Mouse (Mus musculus): ENCODE data around the gene Olfr1500.
"Not testable (repeated sequence)": the region's sequence is repeated elsewhere in the genome, so short reads cannot be mapped to it uniquely, and the experiment has no call there.

The Olfr1500 gene

DNA sequence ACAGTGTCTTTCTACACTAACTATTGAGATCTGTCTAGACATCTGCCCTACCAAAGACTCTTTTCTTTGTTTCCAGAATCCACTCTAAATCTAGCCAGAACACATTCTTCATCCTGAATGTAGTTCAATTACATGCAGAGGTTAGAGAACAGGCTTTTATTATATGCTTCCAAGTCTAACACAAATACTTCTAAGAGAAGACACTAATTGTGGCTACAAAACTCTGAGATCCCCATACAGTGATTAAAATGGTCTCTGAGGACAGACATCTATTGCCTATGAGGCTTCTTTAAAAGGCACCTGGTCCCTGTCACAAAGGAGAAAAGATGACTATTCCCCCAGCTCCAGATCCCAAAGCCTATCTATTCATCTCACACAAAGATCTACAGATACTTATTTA is at the start of gene Olfr1500:
Gene Olfr1500 (minus strand): TSS at position 101 of the 400 bp plus-strand sequence.
- no peak for DNase-seq (ENCODE audit: low read depth in 1 of 2, low spot score in 2 of 2)

- DNase-seq (ENCODE audit: low read depth in 1 of 2, low spot score in 2 of 2) = no peak
Observed at GRCm38 (mm10) chr19:13861495-13861894, 31.2 kb upstream of the Olfr1500 start, which contains the start of gene Olfr1502. Gene Olfr1502, plus strand, starts transcription at chr19:13861795.

GRCm38 (mm10) chr19:13850592-13850991 is 20.3 kb upstream of the Olfr1500 start, which contains the start of gene Olfr1501:
Gene Olfr1501, minus strand, starts transcription at chr19:13850692.
- DNase-seq (ENCODE audit: low read depth in 1 of 2, low spot score in 2 of 2) = not testable (repeated sequence)

GRCm38 (mm10) chr19:13828447-13828846 is 1.8 kb downstream of the Olfr1500 start:
- no peak for DNase-seq (ENCODE audit: low read depth in 1 of 2, low spot score in 2 of 2)

DNA sequence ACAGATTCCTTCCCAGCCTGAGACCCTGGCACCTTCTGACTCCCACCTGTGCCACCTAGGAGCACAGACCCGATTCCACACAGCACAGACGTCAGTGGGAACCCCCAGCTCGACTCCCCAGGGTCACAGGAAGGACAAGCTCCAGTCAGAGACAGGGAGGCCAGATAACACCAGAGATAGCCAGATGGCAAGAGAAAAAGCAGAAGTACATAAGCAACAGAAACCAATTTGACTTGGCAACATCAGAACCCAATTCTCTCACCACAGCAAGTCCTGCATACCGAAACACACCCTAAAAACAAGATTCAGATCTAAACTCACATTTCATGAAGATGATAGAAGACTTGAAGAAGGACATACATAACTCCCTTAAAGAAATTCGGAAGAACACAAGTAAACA is 9.4 kb downstream of the Olfr1500 start:
- no peak for DNase-seq (ENCODE audit: low read depth in 1 of 2, low spot score in 2 of 2)

- DNase-seq (ENCODE audit: low read depth in 1 of 2, low spot score in 2 of 2) = no peak
Observed at GRCm38 (mm10) chr19:13819347-13819746, 10.9 kb downstream of the Olfr1500 start, which contains the start of gene Olfr1499. Gene Olfr1499, minus strand, starts transcription at chr19:13819447.

DNA sequence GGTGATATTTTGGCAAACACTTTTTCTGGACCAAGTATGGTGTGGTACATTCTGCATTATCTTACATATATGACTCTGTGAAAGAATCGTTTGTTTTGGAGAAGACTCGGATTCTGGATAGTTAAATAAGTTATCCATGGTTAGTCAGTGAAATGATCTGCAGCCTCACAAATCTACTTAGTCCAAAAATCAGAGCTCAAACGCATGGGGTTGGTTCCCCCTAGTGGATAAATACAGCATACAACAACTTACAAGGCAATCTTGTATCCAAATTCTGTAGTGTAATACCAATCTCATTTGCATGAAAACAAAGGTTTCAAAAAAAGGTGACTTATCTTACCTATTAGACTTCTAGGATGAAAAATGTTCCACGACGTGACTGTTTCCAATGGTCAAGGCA is 11.5 kb downstream of the Olfr1500 start:
- no peak for DNase-seq (ENCODE audit: low read depth in 1 of 2, low spot score in 2 of 2)

- DNase-seq (ENCODE audit: low read depth in 1 of 2, low spot score in 2 of 2) = no peak
Observed at GRCm38 (mm10) chr19:13812823-13813222, 17.5 kb downstream of the Olfr1500 start.

- not testable (repeated sequence) for DNase-seq (ENCODE audit: low read depth in 1 of 2, low spot score in 2 of 2)
Observed at GRCm38 (mm10) chr19:13805486-13805885, 24.8 kb downstream of the Olfr1500 start.

GRCm38 (mm10) chr19:13798102-13798501 is 32.2 kb downstream of the Olfr1500 start, which contains the start of gene Olfr1497:
Gene Olfr1497, minus strand, starts transcription at chr19:13798202.
- DNase-seq (ENCODE audit: low read depth in 1 of 2, low spot score in 2 of 2) = no peak

- no peak for DNase-seq (ENCODE audit: low read depth in 1 of 2, low spot score in 2 of 2)
Observed at GRCm38 (mm10) chr19:13777578-13777977, 52.7 kb downstream of the Olfr1500 start, which contains the start of gene Olfr1496. Gene Olfr1496, plus strand, starts transcription at chr19:13777878.
